Mouse (Mus musculus): ENCODE measurements at regions not wholly inside any gene's neighbourhood (a gene's known extent, or its start where the extent isn't known, plus 50 kb on each side); places are given as distances from the start of the nearest gene placed in this dataset.
A peak's percentile ranks its signal among the peaks of the same experiment; 100 is the strongest.

GRCm38 (mm10) chr12:31130434-31130833, 56.8 kb downstream of the Fam110c start:
- DNase-seq, result no peak

DNA sequence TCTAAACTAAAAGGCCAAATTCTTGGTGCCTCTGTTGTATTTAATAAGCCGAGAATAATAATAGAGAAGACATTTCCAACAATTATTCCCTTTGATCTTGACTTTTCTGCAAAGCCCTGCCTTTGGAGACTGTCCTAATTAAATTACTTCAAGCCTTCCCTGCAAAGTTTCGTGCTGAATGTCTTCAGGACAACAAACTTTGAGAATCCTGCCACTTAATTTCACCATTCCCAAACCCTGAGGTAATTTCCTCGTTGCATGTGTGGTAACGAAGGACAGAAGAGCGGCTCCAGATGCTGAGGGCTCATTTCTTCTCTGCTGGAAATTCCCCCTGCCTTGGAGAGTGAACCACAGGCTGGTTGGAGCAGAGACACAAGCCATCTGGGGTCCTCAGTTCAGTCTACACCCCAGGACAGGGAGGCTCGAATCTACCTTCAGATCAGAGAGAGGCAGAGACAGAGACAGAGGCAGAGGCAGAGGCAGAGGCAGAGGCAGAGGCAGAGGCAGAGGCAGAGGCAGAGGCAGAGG, 60.9 kb downstream of the Fam110c start:
- DNase-seq, result peak; percentile 32

DNA sequence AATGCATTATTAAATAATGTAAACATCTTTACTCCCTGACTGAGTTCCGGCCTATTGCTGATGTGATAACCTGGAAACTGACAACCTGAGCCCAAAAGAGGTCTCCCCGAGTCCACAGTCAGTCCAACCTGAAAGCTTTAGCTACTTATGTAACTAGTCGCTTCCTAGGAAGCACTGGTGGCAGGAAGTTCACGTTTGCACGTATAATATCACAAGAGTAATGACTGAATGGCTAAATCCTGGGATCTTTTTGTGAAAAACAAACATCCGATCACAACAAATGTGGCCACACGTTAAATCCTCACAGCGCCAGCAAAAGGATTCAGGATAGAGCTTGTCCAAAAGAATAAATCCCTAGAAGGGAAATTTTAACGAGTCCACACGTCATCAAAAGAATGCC, 62.7 kb downstream of the Fam110c start:
- DNase-seq, result no peak

DNA sequence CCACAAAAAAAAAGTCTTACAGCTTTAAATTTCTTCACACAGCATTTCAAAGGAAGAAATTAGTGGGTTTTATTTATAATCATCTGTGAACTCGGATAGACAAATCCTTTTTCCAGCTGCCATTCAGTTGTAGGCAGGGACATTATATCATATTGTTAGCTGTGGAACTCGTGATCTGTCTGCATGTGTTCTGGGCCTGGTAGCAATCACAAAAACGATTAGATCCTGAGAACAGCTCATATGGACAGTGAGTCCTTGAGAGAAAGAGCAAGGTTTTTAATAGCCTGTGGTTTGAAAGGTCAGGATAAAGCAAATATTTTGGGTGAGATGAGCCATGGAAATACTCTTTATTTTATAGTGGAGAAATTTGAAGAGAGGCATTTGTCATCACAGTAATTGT, 63.2 kb downstream of the Fam110c start:
- DNase-seq, result no peak

DNA sequence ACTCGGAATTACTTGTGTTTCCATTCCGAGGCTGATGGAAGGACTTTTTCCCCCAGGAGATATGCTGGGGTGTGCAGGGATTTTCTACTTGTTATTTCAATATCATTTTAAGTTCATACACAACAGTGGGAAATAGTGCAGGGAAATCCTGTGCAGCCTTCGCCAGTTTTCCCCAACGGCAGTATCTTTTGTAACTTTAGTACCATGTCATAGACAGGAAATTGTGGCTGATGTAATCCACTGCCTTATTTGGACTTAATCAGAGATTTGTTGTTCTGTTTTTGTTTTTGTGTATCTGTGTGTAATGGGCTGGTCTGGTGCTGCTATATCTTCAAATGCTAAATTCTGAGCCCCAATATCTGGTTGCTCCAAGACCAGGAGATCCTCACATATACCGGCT, 63.8 kb downstream of the Fam110c start:
- DNase-seq, result peak; percentile 35

DNA sequence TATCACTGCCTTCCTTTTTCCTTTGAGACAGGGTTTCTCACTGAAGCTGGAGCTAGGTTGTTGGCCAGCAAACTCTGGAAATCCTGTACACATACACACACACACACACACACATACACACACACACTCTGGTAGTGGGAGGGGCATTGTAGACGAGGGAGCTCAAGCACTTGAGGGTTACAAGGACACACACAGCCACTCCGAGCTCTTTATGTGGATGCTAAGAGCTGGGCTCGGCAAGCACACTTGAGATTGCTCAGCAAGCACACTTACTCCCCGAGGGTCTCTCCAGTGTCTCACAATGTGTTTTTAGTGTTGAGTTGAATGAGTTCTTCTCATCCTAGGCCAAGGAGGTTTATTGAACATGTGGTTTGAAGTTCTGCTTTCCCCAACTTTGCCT, 66.2 kb downstream of the Fam110c start:
- DNase-seq, result no peak

GRCm38 (mm10) chr12:31143266-31143665, 69.6 kb downstream of the Fam110c start:
- DNase-seq, result no peak

DNA sequence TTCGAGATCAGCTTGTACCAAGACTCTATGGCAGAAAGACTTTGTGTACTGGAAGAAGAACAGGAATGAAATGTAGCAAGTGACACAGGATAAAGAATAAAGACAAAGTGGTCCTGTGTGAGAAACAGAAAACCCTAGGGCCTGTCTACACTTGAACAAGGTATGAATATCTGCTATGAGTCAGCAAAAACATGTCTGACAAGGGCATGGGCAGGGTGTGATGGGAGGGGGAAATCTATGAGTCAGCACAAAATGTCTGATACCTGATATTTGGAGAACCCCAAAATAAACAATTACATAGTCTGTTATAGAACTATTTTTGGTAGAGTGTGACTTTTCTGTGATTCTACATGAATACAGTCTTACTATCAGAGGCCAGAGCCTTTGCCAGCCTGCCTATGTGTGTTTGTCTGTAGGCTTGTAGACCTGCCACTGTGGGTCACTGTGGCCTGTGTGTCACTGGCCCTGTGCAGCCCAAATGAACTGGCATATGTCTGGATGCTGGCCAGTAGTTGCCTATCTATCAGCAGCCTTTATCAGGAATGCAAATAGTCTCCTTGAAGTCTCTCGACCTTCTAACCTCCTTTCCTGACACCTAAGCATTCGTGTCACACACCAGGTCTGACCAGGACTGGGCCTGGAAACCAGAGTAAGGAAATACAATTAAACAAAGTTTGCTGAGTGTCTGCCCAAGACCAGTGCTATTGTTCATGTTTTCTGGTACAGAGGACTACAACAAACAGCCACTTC, 71.5 kb downstream of the Fam110c start:
- peak; percentile 24 for DNase-seq

DNA sequence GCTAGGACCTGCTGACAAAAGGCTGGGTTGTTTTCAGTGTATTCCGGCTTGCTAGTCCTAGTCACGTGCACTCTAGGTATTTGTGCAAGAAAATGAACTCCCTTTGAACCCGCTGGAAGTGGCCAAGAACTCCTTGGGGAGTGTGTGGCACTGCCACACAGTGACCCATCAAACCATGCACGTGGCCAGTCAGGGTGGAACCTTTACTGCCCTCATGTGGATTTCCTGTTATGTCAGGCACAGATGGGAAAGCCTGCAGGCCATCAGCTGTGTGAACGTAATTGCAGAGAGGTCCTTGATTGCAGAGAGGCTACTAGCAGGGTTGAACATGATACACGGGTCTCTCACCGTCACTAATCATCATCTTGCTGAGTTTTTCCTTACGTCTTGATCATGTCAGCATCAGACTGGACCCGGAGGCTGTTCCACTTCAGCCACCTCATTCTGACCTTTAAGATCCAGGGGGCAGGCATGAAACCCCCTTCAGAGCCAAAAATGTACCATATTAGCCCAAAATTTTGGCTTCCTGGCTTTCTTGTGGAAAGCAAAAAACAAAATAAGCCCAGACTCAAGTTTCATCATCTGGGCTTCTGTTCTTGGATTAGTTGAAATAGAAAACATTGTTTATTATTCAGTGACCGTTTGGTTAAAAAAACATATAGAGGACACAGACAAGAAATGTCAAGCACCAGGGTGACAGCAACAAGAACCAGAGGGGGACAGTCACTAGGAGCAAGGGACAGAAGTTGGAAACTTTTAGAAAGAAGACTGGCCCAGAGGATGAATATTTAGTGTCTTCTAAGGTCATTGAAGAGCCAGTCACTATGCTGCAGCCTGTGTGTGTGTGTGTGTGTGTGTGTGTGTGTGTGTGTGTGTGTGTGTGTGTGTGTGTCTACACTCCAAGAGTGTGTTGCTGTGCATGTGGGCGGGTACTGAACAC, 75.0 kb downstream of the Fam110c start:
- DNase-seq, result peak; percentile 49

DNA sequence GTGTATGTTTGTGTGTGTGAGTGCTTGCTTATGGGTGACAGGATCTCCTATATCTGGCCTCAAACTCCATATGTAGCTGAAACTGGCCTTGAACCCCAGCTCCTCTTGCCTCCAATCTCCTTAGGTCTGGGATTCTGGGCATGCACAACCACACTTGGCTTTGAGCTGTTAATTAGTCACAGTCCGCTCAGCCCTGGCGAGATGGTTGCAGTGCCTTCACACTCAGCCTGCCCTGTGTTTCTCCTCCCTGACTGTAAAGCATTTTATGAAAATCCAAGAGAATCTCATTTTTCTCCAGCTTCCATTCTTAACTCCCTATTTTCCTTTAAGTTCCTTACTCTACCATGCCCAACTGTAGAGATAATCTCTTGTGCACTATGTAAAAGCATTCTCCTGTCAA, 80.1 kb downstream of the Fam110c start:
- no peak for DNase-seq

DNA sequence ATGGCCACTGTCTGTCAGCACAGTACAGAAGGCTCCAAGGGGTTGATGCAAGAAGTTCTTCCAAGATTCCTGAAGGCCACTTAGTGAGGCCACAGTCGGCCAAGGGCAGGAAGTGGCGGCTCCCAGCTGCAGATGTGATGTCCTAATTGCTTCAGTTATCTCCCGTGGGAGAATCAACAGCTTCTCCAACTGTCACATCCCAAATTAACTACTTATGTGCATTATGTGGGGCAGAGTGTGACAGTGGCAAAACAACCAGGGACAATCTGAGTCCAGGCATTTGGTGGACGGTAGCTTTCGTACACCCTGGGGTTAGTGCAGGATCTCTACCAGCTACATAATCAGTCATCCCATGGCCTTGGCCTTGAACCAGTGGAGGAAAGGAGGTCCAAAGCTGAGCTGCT, 80.9 kb downstream of the Fam110c start:
- DNase-seq, result peak; percentile 58

DNA sequence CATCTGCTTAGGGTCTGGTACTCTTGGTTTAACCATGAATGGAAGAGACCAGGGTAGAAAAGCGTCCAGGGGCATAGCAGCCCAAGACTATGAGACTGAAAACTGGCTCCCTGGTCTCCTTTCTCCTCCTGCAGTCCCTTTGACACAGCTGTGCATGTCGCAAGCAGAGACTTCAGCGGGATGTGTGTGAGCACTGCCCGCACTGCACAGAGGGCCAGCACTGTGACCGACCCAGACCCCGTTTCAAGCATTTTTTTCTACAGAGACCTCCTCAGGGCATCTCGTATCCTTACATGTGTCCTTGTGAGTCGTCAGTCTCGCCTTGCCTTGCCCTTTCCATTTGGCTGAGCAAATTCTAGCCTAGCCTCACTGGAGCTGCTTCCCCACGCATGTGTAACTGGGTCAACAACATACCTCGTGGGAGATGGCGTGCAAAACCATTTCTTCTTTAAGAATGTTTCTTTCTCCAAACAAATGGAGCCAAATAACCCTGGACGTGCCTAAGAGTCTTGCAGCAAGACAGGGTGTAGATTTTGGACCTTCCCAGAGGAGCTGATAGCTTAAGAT, 82.6 kb downstream of the Fam110c start:
- DNase-seq, result no peak

- DNase-seq, result no peak
Observed at GRCm38 (mm10) chr12:31157453-31157852, 83.1 kb upstream of the Gm6993 start.

GRCm38 (mm10) chr12:31157890-31158289, 82.7 kb upstream of the Gm6993 start:
- no peak for DNase-seq

- no peak for DNase-seq
Observed at GRCm38 (mm10) chr12:31158885-31159284, 81.7 kb upstream of the Gm6993 start.

DNA sequence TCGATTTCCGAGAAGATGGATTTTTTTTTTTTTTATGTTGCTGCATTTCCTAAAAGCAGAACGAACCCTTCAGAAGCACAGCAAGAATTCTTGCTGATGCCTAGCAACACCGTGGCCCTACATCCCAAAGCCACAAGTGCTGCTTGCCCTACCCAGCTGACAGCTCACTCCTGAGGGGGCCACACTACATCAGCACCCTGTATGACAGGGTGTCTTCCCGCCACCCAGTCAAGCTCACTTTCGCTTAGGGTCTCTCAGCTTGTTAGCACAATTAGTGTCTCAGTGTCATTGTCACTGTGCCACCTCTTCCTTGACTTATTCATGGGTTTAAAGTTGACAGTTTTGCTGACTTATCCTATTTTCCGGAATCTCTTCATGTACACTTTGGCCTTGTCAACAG, 81.2 kb upstream of the Gm6993 start:
- DNase-seq, result no peak

DNA sequence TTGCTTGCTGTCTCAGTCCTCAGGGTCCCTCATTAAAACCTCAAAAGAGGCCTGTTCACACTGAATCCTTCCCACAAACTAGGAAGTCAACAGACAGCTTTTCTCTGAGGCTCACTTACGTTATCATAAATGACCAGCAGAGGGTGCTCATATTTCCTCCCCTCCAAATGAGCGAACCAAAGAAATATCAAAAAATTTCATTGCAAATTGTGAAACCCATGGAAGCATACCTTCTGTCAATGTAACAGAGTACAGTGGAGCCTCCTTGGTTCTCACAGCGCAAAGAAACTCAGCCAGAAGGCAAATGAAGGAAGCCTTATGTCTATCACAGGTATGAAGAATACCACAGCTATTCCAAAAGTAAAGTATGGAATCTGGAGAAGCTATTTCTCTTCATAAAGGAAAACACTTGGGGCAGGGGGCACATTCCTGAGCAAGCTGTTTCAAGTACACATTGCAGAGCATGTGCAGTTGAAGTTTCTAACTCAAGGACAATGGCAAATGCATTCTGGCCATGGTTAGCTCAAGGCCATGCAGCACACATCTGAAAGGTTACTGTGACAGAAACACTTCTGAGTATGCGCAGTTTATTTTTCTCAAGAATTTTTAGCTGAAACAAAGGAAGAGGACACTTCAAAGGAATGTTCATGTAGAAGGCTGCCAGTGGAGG, 72.2 kb upstream of the Gm6993 start:
- peak; percentile 56 for DNase-seq

GRCm38 (mm10) chr12:31170111-31170510, 70.5 kb upstream of the Gm6993 start:
- DNase-seq, result peak; percentile 1

- peak; percentile 38 for DNase-seq
Observed at GRCm38 (mm10) chr12:31170546-31171160, 69.9 kb upstream of the Gm6993 start.

GRCm38 (mm10) chr12:31171992-31172391, 68.6 kb upstream of the Gm6993 start:
- no peak for DNase-seq

DNA sequence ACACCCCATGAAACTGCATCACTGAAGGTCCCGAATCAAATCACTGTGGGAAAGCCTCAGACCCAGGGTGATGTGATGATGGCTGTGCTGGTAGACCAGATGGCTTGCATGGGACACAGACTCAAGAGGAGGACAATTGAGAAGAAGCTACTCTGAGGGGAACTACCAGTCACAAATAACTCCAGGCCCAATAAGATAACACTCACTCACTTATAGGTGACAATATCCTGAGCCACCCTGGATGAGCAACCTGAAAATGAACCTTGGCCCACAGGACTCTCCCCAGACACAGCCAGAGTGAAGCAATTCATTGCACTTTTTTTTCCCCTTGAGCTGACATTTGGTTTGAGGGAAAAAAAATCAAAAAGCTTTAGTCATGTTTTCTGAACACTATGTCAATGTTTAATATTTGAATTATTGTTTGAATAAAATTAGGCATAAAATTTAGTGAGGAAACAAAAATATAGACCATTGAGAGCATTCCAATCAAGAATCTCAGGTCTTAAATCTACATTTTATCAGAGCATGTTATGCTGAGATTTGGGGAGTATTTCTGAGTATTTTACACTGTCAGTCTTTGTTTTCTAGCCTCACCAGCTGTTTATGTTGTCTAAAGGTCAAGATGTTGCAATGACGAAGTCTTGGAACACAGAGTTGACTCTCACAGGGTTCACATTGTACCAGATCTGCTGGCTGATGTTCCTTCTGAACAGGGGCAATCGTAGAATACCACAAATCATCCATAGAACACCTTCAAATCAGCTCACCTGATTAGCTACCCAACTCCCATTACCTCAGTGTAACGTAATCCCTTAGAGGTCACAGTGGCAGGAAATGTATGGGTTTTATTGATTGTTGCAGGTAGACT, 67.9 kb upstream of the Gm6993 start:
- DNase-seq, result peak; percentile 4
